Mouse (Mus musculus): ENCODE measurements at regions not wholly inside any gene's neighbourhood (a gene's known extent, or its start where the extent isn't known, plus 50 kb on each side); places are given as distances from the start of the nearest gene placed in this dataset.

DNA sequence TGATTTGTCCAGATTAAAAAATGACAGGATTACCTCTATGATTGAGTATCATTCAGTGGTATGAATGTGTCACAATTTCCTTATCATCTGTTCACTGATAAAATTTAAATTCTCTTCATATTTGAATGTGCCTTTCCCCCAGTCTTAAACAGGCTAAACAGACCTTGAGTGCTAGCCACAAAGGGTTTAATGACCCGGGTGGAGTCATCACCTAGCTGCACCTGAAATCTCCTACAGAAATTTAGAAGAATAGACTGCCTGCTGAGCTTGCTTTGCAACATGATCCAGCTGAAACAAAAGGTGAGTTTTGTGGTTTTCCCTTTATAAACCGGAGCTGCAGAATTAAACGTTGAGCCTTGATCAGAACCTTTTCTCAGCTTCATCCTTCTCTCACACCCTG is 156.1 kb upstream of the Vwde start:
- TF ChIP-seq CTCF (IDR thresholded peaks at IDR 0.05; ENCODE audit: low read depth) (no peak), EP300 (IDR thresholded peaks at IDR 0.05; ENCODE audit: low read depth) (no peak)

Data from heart, postnatal 0 days (tissue).